Mouse (Mus musculus) granulocyte monocyte progenitor cell, adult 5-6 weeks (primary cell): Measurements from ENCODE around the gene Arhgap6. TPM values are rescaled to one million over a fixed set of nuclear protein-coding genes. Genes with fewer than 3 reads are reported as not detected.
A peak's percentile ranks its signal among the peaks of the same experiment; 100 is the strongest.

Experiments
- ATAC-seq: replicated peaks from 2 replicates; pipeline ENCODE4 v1.8.0; 2016; ENCODE audit warnings: mild to moderate bottlenecking, moderate TSS enrichment, inconsistent platforms; ENCODE audit not compliant: poor library complexity, severe bottlenecking
- total RNA-seq, 2 experiments: library from RNA; stranded (forward) in 1 of 2; stranded (reverse) in 1 of 2; fragments of 200-712, 200-1000 nt in 1 of 2; fragments of >200 nt in 1 of 2; fragmentation: Nextera tagmentation in 1 of 2; gene quantifications; 2 replicates each; pipeline ENCODE4 v1.2.3; 2014 to 2017

Gene Arhgap6
- total RNA-seq, 2 experiments from 2014 or later: 1.6 to 6.6 TPM

GRCm38 (mm10) chrX:168975444-168975843 is 180.5 kb downstream of the Arhgap6 start:
- ATAC-seq: no peak

GRCm38 (mm10) chrX:168977776-168978175 is 182.9 kb downstream of the Arhgap6 start:
- peak; percentile 27; the same call in 1 of the 2 replicates for ATAC-seq

- ATAC-seq: no peak
Measured at GRCm38 (mm10) chrX:168980370-168980769, 185.5 kb downstream of the Arhgap6 start.

- ATAC-seq: no peak
Measured at GRCm38 (mm10) chrX:169007066-169007465, 212.2 kb downstream of the Arhgap6 start.

- ATAC-seq: no peak
Measured at GRCm38 (mm10) chrX:169012701-169013100, 217.8 kb downstream of the Arhgap6 start.

- ATAC-seq: peak; percentile 63
Measured at GRCm38 (mm10) chrX:169034390-169034789, 239.5 kb downstream of the Arhgap6 start.

GRCm38 (mm10) chrX:169036403-169037296 is 241.8 kb downstream of the Arhgap6 start:
- ATAC-seq: peak; percentile 98

- ATAC-seq: no peak
Measured at GRCm38 (mm10) chrX:169037401-169037800, 242.5 kb downstream of the Arhgap6 start.

- peak; percentile 68 for ATAC-seq
Measured at GRCm38 (mm10) chrX:169043872-169044271, 249.0 kb downstream of the Arhgap6 start.

- ATAC-seq: peak; percentile 35; the same call in 1 of the 2 replicates
Measured at GRCm38 (mm10) chrX:169047595-169047994, 252.7 kb downstream of the Arhgap6 start.

- no peak for ATAC-seq
Measured at GRCm38 (mm10) chrX:169049550-169049949, 254.7 kb downstream of the Arhgap6 start.

- no peak for ATAC-seq
Measured at GRCm38 (mm10) chrX:169053907-169054476, 259.1 kb downstream of the Arhgap6 start.

- ATAC-seq: no peak
Measured at GRCm38 (mm10) chrX:169062555-169062954, 267.7 kb downstream of the Arhgap6 start.

GRCm38 (mm10) chrX:169065298-169065697 is 270.4 kb downstream of the Arhgap6 start:
- no peak for ATAC-seq

- ATAC-seq: no peak
Measured at GRCm38 (mm10) chrX:169065922-169066321, 271.0 kb downstream of the Arhgap6 start.

- ATAC-seq: no peak
Measured at GRCm38 (mm10) chrX:169075020-169075419, 280.1 kb downstream of the Arhgap6 start.

GRCm38 (mm10) chrX:169081609-169082008 is 286.7 kb downstream of the Arhgap6 start:
- no peak for ATAC-seq

GRCm38 (mm10) chrX:169085871-169086270 is 291.0 kb downstream of the Arhgap6 start:
- ATAC-seq: peak; percentile 79

GRCm38 (mm10) chrX:169089221-169089620 is 294.3 kb downstream of the Arhgap6 start:
- ATAC-seq: no peak

- peak; percentile 72 for ATAC-seq
Measured at GRCm38 (mm10) chrX:169094601-169095000, 299.7 kb downstream of the Arhgap6 start.

- ATAC-seq: peak; percentile 87
Measured at GRCm38 (mm10) chrX:169095584-169095983, 300.7 kb downstream of the Arhgap6 start.
